Mouse (Mus musculus) spleen, adult 18-20 months (tissue): ENCODE measurements around the gene Zfp87.

Experiments used
- DNase-seq, 2 experiments: peaks; one replicate each; pipeline ENCODE4 v3.0.0; 2022; ENCODE audit warnings: mixed read lengths in 2 of 2

The Zfp87 gene

GRCm38 (mm10) chr13:67525753-67526410, at the start of gene Zfp87, which contains the start of gene Gm26965:
Gene Zfp87 (minus strand): TSS chr13:67526177.
Gene Gm26965 (minus strand): TSS chr13:67526151.
- DNase-seq: peak; percentile 85

- no peak for DNase-seq
Observed at GRCm38 (mm10) chr13:67572591-67573189, 46.7 kb upstream of the Zfp87 start.

- DNase-seq: no peak
Observed at GRCm38 (mm10) chr13:67553730-67554129, 27.8 kb upstream of the Zfp87 start, which contains the start of gene Zfp748. Gene Zfp748 (minus strand): TSS chr13:67553830.

GRCm38 (mm10) chr13:67552505-67553346, 26.7 kb upstream of the Zfp87 start:
- peak; percentile 75 to 76 for DNase-seq

DNA sequence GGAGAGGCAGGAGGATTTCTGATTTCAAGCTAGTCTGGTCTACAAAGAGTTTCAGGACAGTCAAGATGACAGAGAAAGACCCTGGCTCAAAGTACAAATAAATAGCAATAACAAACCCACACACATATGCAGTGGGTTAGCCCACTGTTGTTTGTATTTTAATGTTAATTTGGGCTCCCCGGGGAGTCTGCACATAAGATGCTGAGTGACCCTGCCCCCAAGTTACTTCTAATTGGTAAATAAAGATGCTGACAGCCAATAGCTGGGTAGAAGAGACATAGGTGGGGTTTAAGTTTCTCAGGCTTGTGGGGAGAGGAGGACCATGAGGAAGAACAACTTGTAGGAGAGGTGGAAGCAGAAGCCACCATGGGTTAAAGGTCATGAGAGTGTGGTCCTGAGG, 20.0 kb upstream of the Zfp87 start:
- DNase-seq: no peak

DNA sequence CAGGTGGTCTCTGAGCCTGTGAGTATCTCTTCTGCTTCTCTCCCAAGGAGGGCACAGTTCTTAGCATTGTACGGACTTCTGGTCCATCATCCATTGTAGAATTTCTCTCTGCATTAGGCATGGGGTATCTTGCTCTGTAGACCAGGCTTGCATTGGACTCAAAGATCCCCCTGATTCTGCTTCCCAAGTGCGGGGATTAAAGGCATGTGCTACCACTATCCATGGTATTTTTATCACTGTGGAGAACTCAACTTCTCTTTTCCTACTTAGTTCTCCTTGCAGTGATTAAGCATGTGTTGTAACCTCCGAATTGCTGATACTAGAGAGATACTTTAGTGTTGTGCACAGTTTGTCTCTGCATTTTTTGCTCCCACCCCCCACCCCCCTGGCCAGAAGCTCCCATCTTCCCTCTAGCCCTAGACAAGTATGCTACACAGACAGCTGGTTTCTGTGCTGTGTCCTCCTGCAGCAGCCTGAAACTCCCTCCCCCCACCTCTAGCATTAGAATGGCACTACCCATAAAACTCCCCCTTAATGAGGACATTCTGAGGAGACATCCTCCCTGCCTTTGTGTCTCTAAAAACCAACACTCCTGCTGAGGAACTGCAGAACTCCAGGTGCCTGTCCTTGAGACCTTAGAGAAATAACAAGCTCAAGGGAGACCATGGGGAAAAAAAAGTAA, 1.2 kb upstream of the Zfp87 start:
- DNase-seq: no peak

- DNase-seq: no peak
Observed at GRCm38 (mm10) chr13:67500908-67501307, 25.1 kb downstream of the Zfp87 start.

- DNase-seq: peak; percentile 65 to 76
Observed at GRCm38 (mm10) chr13:67500084-67500719, 25.8 kb downstream of the Zfp87 start, which contains the start of gene Zfp58. Gene Zfp58 (minus strand): TSS chr13:67500555.

GRCm38 (mm10) chr13:67495631-67496030, 30.3 kb downstream of the Zfp87 start:
- DNase-seq: no peak

GRCm38 (mm10) chr13:67484424-67484811, 41.6 kb downstream of the Zfp87 start:
- no peak for DNase-seq

DNA sequence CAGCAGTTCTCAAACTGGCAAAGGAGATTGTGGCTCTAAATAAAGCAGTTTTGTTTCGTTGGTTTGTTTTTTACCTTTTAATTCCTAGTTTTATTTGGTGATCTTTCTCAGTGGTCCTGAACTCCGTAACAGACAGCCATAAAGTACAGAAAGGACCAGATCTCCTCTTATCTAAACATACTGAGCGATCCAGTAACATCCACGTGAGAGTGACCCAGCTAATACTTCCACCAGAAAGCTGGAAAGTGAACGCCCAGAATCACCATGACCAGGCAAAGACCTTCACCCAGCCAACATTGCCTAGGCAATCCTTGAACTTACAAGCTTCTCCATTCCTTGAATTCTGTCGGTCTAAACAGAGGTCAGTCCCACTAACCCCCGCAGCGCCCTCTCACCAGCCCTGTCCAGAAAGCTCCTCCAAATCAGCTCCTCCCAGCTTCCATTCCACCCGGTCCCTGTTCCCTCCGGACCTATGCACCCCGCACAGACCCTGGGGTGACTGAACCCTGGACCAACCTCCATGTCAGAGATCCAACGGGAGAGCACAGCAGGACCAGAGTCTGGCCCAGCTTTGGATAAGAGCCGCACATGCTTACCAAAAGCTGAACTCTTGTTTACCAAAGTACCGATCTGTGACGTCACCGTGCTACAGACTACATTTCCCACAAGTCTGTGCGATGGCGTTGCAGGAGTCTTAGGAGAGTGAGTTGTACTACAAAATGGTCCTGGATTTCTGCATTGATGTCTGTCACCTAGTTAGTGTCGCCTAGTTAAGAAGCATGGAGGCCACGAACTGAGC, 42.2 kb downstream of the Zfp87 start, which contains the start of gene Zfp874b:
Gene Zfp874b (minus strand): TSS at position 634 of the 799 bp plus-strand sequence.
- peak; percentile 67 to 84 for DNase-seq

GRCm38 (mm10) chr13:67481528-67481927, 44.4 kb downstream of the Zfp87 start:
- DNase-seq: no peak

DNA sequence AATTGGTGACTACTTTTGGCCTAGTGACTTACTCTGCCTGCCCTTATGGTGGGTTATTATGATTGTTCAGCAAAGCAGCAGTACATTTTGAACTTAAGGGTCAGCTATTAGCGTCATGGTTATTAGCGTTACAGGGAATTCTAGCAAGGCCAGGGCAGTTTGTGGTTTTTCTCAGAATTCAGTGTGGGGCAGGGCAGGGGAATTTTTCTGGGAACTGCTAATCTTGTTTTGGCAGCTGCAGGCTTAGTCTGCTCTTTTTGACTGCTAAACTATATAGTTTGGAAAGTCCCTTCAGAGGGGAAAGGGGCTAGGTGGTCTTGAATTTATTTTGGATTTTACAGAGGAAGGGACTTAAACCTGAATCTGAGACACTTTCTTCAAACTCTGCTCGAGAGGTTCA, 56.7 kb downstream of the Zfp87 start:
- DNase-seq: no peak
